Mouse (Mus musculus): ENCODE data around the gene Pramel1. TPM values are rescaled to one million over a fixed set of nuclear protein-coding genes. Genes with fewer than 3 reads are reported as not detected.
A peak's percentile ranks its signal among the peaks of the same experiment; 100 is the strongest.

Gene Pramel1
- polyA plus RNA-seq, 2 experiments: not detected

- TF ChIP-seq CTCF (IDR thresholded peaks at IDR 0.05; ENCODE audit: low read depth) (peak; percentile 68), EP300 (IDR thresholded peaks at IDR 0.05; ENCODE audit: low read depth) (no peak)
- no peak for DNase-seq (ENCODE audit: low read depth in 3 of 3, low spot score in 3 of 3)
- H3K36me3 ChIP-seq (replicated peaks; ENCODE audit: control insufficient read depth, insufficient read depth, low read depth): no peaks in the 10 kb centered on the region
- 1% methylated on average over 5 of the region's 5 CpGs for WGBS (ENCODE audit: insufficient replicate concordance)
- no peaks in the 10 kb centered on the region for H3K4me1 ChIP-seq (replicated peaks; ENCODE audit: control insufficient read depth in 2 of 2, insufficient read depth in 2 of 2, low read length in 1 of 2)
- no peak for ATAC-seq (ENCODE audit: insufficient read depth)
- H3K4me2 ChIP-seq (ENCODE audit: low read depth): no peak overlapping the region
- H3K27me3 ChIP-seq (ENCODE audit: control insufficient read depth, insufficient read depth, low read length): no peaks in the 10 kb centered on the region
- no peak overlapping the region for H3K4me3 ChIP-seq (ENCODE audit: insufficient read depth in 1 of 2, low read depth in 2 of 2, low read length in 2 of 2)
- H3K9me3 ChIP-seq (ENCODE audit: control insufficient read depth, low read length): no peaks in the 10 kb centered on the region
- no peak overlapping the region for H3K9ac ChIP-seq (replicated peaks)
- H3K27ac ChIP-seq: no peak overlapping the region
Measured at GRCm38 (mm10) chr4:143380716-143381004, 13.6 kb upstream of the Pramel1 start.

GRCm38 (mm10) chr4:143382163-143382562 lies 12.1 kb upstream of the Pramel1 start:
- Histone ChIP-seq H3K9ac (replicated peaks) (no peak overlapping the region), H3K9me3 (ENCODE audit: control insufficient read depth, low read length) (no peaks in the 10 kb centered on the region), H3K4me2 (ENCODE audit: low read depth) (no peak overlapping the region), H3K36me3 (replicated peaks; ENCODE audit: control insufficient read depth, insufficient read depth, low read depth) (no peaks in the 10 kb centered on the region), H3K4me3 (ENCODE audit: insufficient read depth in 1 of 2, low read depth in 2 of 2, low read length in 2 of 2) (no peak overlapping the region), H3K27ac (no peak overlapping the region), H3K4me1 (replicated peaks; ENCODE audit: control insufficient read depth in 2 of 2, insufficient read depth in 2 of 2, low read length in 1 of 2) (no peaks in the 10 kb centered on the region), H3K27me3 (ENCODE audit: control insufficient read depth, insufficient read depth, low read length) (no peaks in the 10 kb centered on the region)
- no peak for DNase-seq (ENCODE audit: low read depth in 3 of 3, low spot score in 3 of 3)
- 53% methylated on average over 3 of the region's 3 CpGs for WGBS (ENCODE audit: insufficient replicate concordance)
- ATAC-seq (ENCODE audit: insufficient read depth): no peak
- TF ChIP-seq EP300 (IDR thresholded peaks at IDR 0.05; ENCODE audit: low read depth): no peak

DNA sequence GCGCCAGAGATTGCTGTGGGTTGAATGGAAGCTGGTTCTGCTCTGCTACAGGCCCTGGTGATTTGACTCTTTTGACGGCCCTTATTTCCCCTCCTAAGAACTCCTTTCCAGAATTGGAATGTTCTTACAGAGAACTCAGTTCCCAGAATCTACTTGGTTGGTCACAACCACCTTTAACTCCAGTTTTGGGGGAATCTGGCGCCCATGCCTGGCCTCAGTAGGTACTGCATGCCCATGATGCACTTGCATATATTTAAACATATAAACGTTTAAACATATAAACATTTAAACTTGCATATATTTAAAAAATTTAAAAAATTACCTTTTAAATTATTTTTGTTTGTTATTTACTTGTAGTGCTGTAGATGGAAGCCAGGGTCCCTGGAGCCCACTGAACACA lies 10.6 kb upstream of the Pramel1 start:
- ATAC-seq (ENCODE audit: insufficient read depth): no peak
- Histone ChIP-seq H3K27ac (no peak overlapping the region), H3K4me3 (ENCODE audit: insufficient read depth in 1 of 2, low read depth in 2 of 2, low read length in 2 of 2) (no peak overlapping the region), H3K9me3 (ENCODE audit: control insufficient read depth, low read length) (no peaks in the 10 kb centered on the region), H3K4me1 (replicated peaks; ENCODE audit: control insufficient read depth in 2 of 2, insufficient read depth in 2 of 2, low read length in 1 of 2) (no peaks in the 10 kb centered on the region), H3K27me3 (ENCODE audit: control insufficient read depth, insufficient read depth, low read length) (no peaks in the 10 kb centered on the region), H3K4me2 (ENCODE audit: low read depth) (no peak overlapping the region), H3K36me3 (replicated peaks; ENCODE audit: control insufficient read depth, insufficient read depth, low read depth) (no peaks in the 10 kb centered on the region), H3K9ac (replicated peaks) (no peak overlapping the region)
- 39% methylated on average over 4 of the region's 4 CpGs for WGBS (ENCODE audit: insufficient replicate concordance)
- no peak for DNase-seq (ENCODE audit: low read depth in 3 of 3, low spot score in 3 of 3)
- no peak for TF ChIP-seq EP300 (IDR thresholded peaks at IDR 0.05; ENCODE audit: low read depth)
- peak; percentile 19; the same call in 1 of the 2 replicates for TF ChIP-seq CTCF (IDR thresholded peaks at IDR 0.05; ENCODE audit: low read depth)

GRCm38 (mm10) chr4:143388955-143389702 lies 5.1 kb upstream of the Pramel1 start:
- Histone ChIP-seq H3K4me1 (replicated peaks; ENCODE audit: control insufficient read depth in 2 of 2, insufficient read depth in 2 of 2, low read length in 1 of 2) (no peaks in the 10 kb centered on the region), H3K9ac (replicated peaks) (no peak overlapping the region), H3K27ac (no peak overlapping the region), H3K4me3 (ENCODE audit: insufficient read depth in 1 of 2, low read depth in 2 of 2, low read length in 2 of 2) (peak overlapping the region in 1 of 2 experiments; percentile 21; a peak in 2 of 4 replicates), H3K36me3 (replicated peaks; ENCODE audit: control insufficient read depth, insufficient read depth, low read depth) (no peaks in the 10 kb centered on the region), H3K4me2 (ENCODE audit: low read depth) (peak overlapping the region; percentile 33; the same call in 1 of the 2 replicates), H3K9me3 (ENCODE audit: control insufficient read depth, low read length) (no peaks in the 10 kb centered on the region), H3K27me3 (ENCODE audit: control insufficient read depth, insufficient read depth, low read length) (peaks cover 4% of the 10 kb centered on the region)
- TF ChIP-seq CTCF (IDR thresholded peaks at IDR 0.05; ENCODE audit: low read depth): peak; percentile 17; the same call in 1 of the 2 replicates
- no peak for TF ChIP-seq EP300 (IDR thresholded peaks at IDR 0.05; ENCODE audit: low read depth)
- no peak for DNase-seq (ENCODE audit: low read depth in 3 of 3, low spot score in 3 of 3)
- 8% methylated on average over 31 of the region's 43 CpGs for WGBS (ENCODE audit: insufficient replicate concordance)
- no peak for ATAC-seq (ENCODE audit: insufficient read depth)

DNA sequence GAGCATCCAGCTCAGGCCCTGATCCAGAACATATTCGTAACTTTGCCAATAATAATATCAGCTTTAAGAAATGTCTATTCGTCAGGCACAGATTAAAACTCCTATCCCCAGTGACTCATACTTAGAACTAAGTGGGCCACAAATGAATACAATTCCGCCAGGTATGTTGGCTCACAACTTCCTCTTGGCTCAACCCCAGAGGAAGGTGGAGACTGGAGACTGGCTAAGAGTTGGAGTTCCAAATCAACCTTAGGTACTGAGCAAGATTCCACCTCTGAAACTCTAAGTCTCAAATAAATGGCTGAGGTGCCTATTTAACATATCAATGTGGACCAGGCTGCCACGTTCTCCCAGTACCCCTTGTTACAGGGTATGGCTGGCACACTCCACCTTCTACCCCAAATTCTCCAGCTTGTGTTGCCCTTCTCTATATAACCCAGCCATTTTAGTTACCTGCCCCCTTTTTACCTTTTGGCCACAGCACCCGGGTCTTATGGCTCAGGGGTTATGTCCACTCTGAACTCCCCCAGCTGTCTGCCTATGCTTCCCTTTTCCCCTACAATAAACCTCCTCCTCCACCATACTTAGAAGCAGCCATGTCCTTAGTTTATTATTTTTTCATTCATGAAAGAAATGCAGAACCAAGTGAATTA lies 17.5 kb downstream of the Pramel1 start:
- H3K36me3 ChIP-seq (replicated peaks; ENCODE audit: control insufficient read depth, insufficient read depth, low read depth): no peaks in the 10 kb centered on the region
- peak in 1 of 3 experiments; percentile 1 for DNase-seq (ENCODE audit: low read depth in 3 of 3, low spot score in 3 of 3)
- peaks cover 4 to 11% of the 10 kb centered on the region in 2 experiments; a peak in 3 of 4 replicates for H3K4me1 ChIP-seq (replicated peaks; ENCODE audit: control insufficient read depth in 2 of 2, insufficient read depth in 2 of 2, low read length in 1 of 2)
- ATAC-seq (ENCODE audit: insufficient read depth): no peak
- peak overlapping the region; percentile 72 for H3K4me2 ChIP-seq (ENCODE audit: low read depth)
- peak overlapping the region; percentile 83 to 100 for H3K4me3 ChIP-seq (ENCODE audit: insufficient read depth in 1 of 2, low read depth in 2 of 2, low read length in 2 of 2)
- H3K9ac ChIP-seq (replicated peaks): peak overlapping the region; percentile 85
- H3K9me3 ChIP-seq (ENCODE audit: control insufficient read depth, low read length): no peaks in the 10 kb centered on the region
- 73% methylated on average over 5 of the region's 5 CpGs for WGBS (ENCODE audit: insufficient replicate concordance)
- no peak for TF ChIP-seq EP300 (IDR thresholded peaks at IDR 0.05; ENCODE audit: low read depth)
- TF ChIP-seq CTCF (IDR thresholded peaks at IDR 0.05; ENCODE audit: low read depth): no peak
- H3K27ac ChIP-seq: no peak overlapping the region
- H3K27me3 ChIP-seq (ENCODE audit: control insufficient read depth, insufficient read depth, low read length): no peaks in the 10 kb centered on the region
